Mouse (Mus musculus) embryonic facial prominence, embryonic 11.5 days (tissue): ENCODE data around the gene Fgfr2. TPM values are rescaled to one million over a fixed set of nuclear protein-coding genes. Genes with fewer than 3 reads are reported as not detected.

Experiments
- ATAC-seq: fragments of 200-750 bp; cut with Nextera tagmentation; replicated peaks from 2 replicates; pipeline ENCODE4 v1.8.0; 2017; ENCODE audit warnings: low read depth; ENCODE audit not compliant: insufficient number of reproducible peaks, low FRiP score, low TSS enrichment
- DNase-seq: peaks from one replicate; pipeline ENCODE4 v3.0.0-alpha.2; 2015; ENCODE audit warnings: low spot score
- H3K27ac ChIP-seq: fragments of 300-500 bp; sonication (generic); replicated peaks from 2 replicates; pipeline ENCODE4 v1.5.1; 2014; ENCODE audit warnings: mild to moderate bottlenecking, low read depth, low read length, control low read depth
- H3K27me3 ChIP-seq: fragments of 300-500 bp; sonication (generic); 2 replicates; pipeline ENCODE4 v1.6.1; 2014; ENCODE audit warnings: mild to moderate bottlenecking, low read length, moderate library complexity, mixed read lengths; ENCODE audit not compliant: control insufficient read depth, insufficient read depth
- H3K36me3 ChIP-seq: fragments of 300-500 bp; sonication (generic); replicated peaks from 2 replicates; pipeline ENCODE4 v1.6.1; 2014; ENCODE audit warnings: low read depth, mild to moderate bottlenecking, low read length, moderate library complexity, mixed read lengths; ENCODE audit not compliant: control insufficient read depth, insufficient read depth
- H3K4me1 ChIP-seq: fragments of 300-500 bp; sonication (generic); 2 replicates; pipeline ENCODE4 v1.6.1; 2014; ENCODE audit warnings: low read length, mixed read lengths; ENCODE audit not compliant: control insufficient read depth, insufficient read depth
- H3K4me2 ChIP-seq: fragments of 300-500 bp; sonication (generic); 2 replicates; pipeline ENCODE4 v1.6.1; 2014; ENCODE audit warnings: low read depth, mild to moderate bottlenecking, control low read depth, low read length, moderate library complexity
- H3K4me3 ChIP-seq: fragments of 300-500 bp; sonication (generic); 2 replicates; pipeline ENCODE4 v1.5.1; 2014; ENCODE audit warnings: low read depth, low read length, control low read depth
- H3K9ac ChIP-seq: fragments of 300-500 bp; sonication (generic); replicated peaks from 2 replicates; pipeline ENCODE4 v1.6.1; 2014; ENCODE audit warnings: mild to moderate bottlenecking, control low read depth, low read length
- H3K9me3 ChIP-seq: fragments of 300-500 bp; sonication (generic); replicated peaks from 2 replicates; pipeline ENCODE4 v1.6.1; 2016; ENCODE audit warnings: mild to moderate bottlenecking, low read length, inconsistent platforms, mixed read lengths; ENCODE audit not compliant: control insufficient read depth
- WGBS: fragments of 180-500 bp; shearing (Covaris S2); extraction: QIAGEN DNeasy Blood & Tissue Kit; methylation state at CpG from one replicate; pipeline ENCODE4 v1.1.7; 2014; 5-methylcytosine and 5-hydroxymethylcytosine counted together
- polyA plus RNA-seq: library from polyadenylated mRNA; unstranded; fragments of >200 nt; fragmentation: Nextera tagmentation; extraction: Ambion mirVana; gene quantifications from 2 replicates; pipeline ENCODE4 v1.2.1, GENCODE M21; 2014

Fgfr2 gene
- polyA plus RNA-seq, 1 experiment from 2014 or later, result 75.6 TPM

- Histone ChIP-seq H3K4me3 (no peak overlapping the region), H3K4me2 (no peak overlapping the region), H3K27me3 (no peaks in the 10 kb centered on the region), H3K36me3 (no peaks in the 10 kb centered on the region), H3K9me3 (no peaks in the 10 kb centered on the region), H3K27ac (no peak overlapping the region), H3K9ac (no peak overlapping the region), H3K4me1 (no peaks in the 10 kb centered on the region)
- WGBS, result 71% methylated on average over 5 of the region's 5 CpGs
- ATAC-seq (no peak), DNase-seq (no peak)
Measured at GRCm38 (mm10) chr7:132258216-132258615, 864.9 kb downstream of the Fgfr2 start.

GRCm38 (mm10) chr7:132253513-132253912 is 869.6 kb downstream of the Fgfr2 start:
- Histone ChIP-seq H3K4me3 (no peak overlapping the region), H3K9me3 (no peaks in the 10 kb centered on the region), H3K9ac (no peak overlapping the region), H3K27ac (no peak overlapping the region), H3K27me3 (no peaks in the 10 kb centered on the region), H3K36me3 (no peaks in the 10 kb centered on the region), H3K4me2 (no peak overlapping the region), H3K4me1 (peaks cover 3% of the 10 kb centered on the region; the same call in 1 of the 2 replicates)
- no peak for DNase-seq
- 91% methylated on average over 5 of the region's 5 CpGs for WGBS
- no peak for ATAC-seq

- DNase-seq (no peak), ATAC-seq (no peak)
- H3K9me3 ChIP-seq, result no peaks in the 10 kb centered on the region
- H3K36me3 ChIP-seq, result no peaks in the 10 kb centered on the region
- no peak overlapping the region for H3K27ac ChIP-seq
- H3K27me3 ChIP-seq, result no peaks in the 10 kb centered on the region
- H3K9ac ChIP-seq, result no peak overlapping the region
- 90% methylated on average over 4 of the region's 4 CpGs for WGBS
- H3K4me3 ChIP-seq, result no peak overlapping the region
- peaks cover 3% of the 10 kb centered on the region; the same call in 1 of the 2 replicates for H3K4me1 ChIP-seq
- H3K4me2 ChIP-seq, result no peak overlapping the region
Measured at GRCm38 (mm10) chr7:132253078-132253477, 870.1 kb downstream of the Fgfr2 start.

- Histone ChIP-seq H3K9me3 (no peaks in the 10 kb centered on the region), H3K27me3 (no peaks in the 10 kb centered on the region), H3K4me2 (no peak overlapping the region), H3K4me1 (peaks cover 3% of the 10 kb centered on the region; the same call in 1 of the 2 replicates), H3K4me3 (no peak overlapping the region), H3K27ac (0 out of 2 replicates have a peak overlapping the region, but pooled peaks have one; percentile 8), H3K9ac (no peak overlapping the region), H3K36me3 (no peaks in the 10 kb centered on the region)
- 62% methylated on average over 10 of the region's 10 CpGs for WGBS
- no peak for ATAC-seq
- no peak for DNase-seq
Measured at GRCm38 (mm10) chr7:132249563-132250119, 873.5 kb downstream of the Fgfr2 start.

- peak overlapping the region; percentile 36 for H3K9ac ChIP-seq
- H3K36me3 ChIP-seq, result no peaks in the 10 kb centered on the region
- no peak overlapping the region for H3K4me3 ChIP-seq
- peak; percentile 92 for ATAC-seq
- H3K9me3 ChIP-seq, result no peaks in the 10 kb centered on the region
- 0 out of 2 replicates have a peak overlapping the region, but pooled peaks have one; percentile 22 for H3K27ac ChIP-seq
- DNase-seq, result peak; percentile 76
- WGBS, result 12% methylated on average over 11 of the region's 11 CpGs
- H3K27me3 ChIP-seq, result no peaks in the 10 kb centered on the region
- H3K4me1 ChIP-seq, result peaks cover 3% of the 10 kb centered on the region; the same call in 1 of the 2 replicates
- H3K4me2 ChIP-seq, result no peak overlapping the region
Measured at GRCm38 (mm10) chr7:132247567-132247966, 875.6 kb downstream of the Fgfr2 start.

GRCm38 (mm10) chr7:132247091-132247490 is 876.1 kb downstream of the Fgfr2 start:
- Histone ChIP-seq H3K36me3 (no peaks in the 10 kb centered on the region), H3K27me3 (no peaks in the 10 kb centered on the region), H3K27ac (0 out of 2 replicates have a peak overlapping the region, but pooled peaks have one; percentile 22), H3K9ac (peak overlapping the region; percentile 36; the same call in 1 of the 2 replicates), H3K4me3 (no peak overlapping the region), H3K4me1 (peaks cover 3% of the 10 kb centered on the region; the same call in 1 of the 2 replicates), H3K9me3 (no peaks in the 10 kb centered on the region), H3K4me2 (no peak overlapping the region)
- DNase-seq (no peak), ATAC-seq (no peak)
- 54% methylated on average over 5 of the region's 5 CpGs for WGBS

GRCm38 (mm10) chr7:132245730-132246129 is 877.4 kb downstream of the Fgfr2 start:
- DNase-seq, result no peak
- H3K4me2 ChIP-seq, result no peak overlapping the region
- no peaks in the 10 kb centered on the region for H3K27me3 ChIP-seq
- no peaks in the 10 kb centered on the region for H3K9me3 ChIP-seq
- no peaks in the 10 kb centered on the region for H3K36me3 ChIP-seq
- WGBS, result 86% methylated on average over 6 of the region's 6 CpGs
- peaks cover 3% of the 10 kb centered on the region; the same call in 1 of the 2 replicates for H3K4me1 ChIP-seq
- no peak overlapping the region for H3K9ac ChIP-seq
- no peak overlapping the region for H3K4me3 ChIP-seq
- ATAC-seq, result no peak
- H3K27ac ChIP-seq, result no peak overlapping the region

GRCm38 (mm10) chr7:132244637-132245036 is 878.5 kb downstream of the Fgfr2 start:
- no peak for ATAC-seq

More at GRCm38 (mm10) chr7:132244637-132245036, 878.5 kb downstream of the Fgfr2 start:
- Histone ChIP-seq H3K4me2 (no peak overlapping the region), H3K27ac (no peak overlapping the region), H3K9me3 (no peaks in the 10 kb centered on the region), H3K9ac (no peak overlapping the region), H3K4me1 (no peaks in the 10 kb centered on the region), H3K27me3 (no peaks in the 10 kb centered on the region), H3K36me3 (no peaks in the 10 kb centered on the region), H3K4me3 (no peak overlapping the region)
- WGBS, result 88% methylated on average over 14 of the region's 14 CpGs
- DNase-seq, result no peak
